10 mouse cellular contexts compared by ENCODE assay signal in the genomic region with DNA sequence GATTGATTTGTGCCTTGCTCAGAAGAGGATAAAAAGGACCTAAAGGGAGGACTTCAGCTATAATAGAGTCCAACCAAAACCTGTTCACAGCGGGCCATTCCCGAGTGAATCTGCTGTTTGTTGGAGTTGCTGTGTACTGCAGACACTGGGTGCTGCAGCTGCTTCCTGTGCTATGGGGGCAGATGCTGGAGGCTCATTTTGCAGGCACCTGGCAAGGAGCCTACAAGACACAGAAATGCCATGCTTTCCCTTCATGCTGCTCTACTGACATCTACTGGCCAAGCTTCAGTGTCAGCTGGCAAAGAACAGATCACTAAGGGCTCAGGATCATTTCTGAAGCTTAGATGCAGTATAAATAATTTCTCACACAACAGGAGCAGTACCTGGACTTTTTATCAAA. TPM values are rescaled to one million over a fixed set of nuclear protein-coding genes. Genes with fewer than 3 reads are reported as not detected.
DNase-seq lines count a peak whose midpoint lies in the region; ATAC-seq and TF ChIP-seq lines count a peak whose summit lies in the region.
"Not testable (repeated sequence)": the region's sequence is repeated elsewhere in the genome, so short reads cannot be mapped to it uniquely, and the experiment has no call there.
"Had no signal": no experiment of that assay in that cellular context is flagged by ENCODE, and none has a peak within 500 bp of the region (broad histone marks: within the 10 kb centered on the region; RNA-seq: fewer than 3 reads in every experiment).

No protein-coding gene starts in this region.

- WGBS in midbrain, embryonic 15.5 days, result 35% methylated on average over 2 of the region's 2 CpGs

- peak; percentile 20 for DNase-seq in adrenal gland, adult 2 months
- peak; percentile 4 to 7 for DNase-seq in heart, adult 18-20 months
- DNase-seq in kidney, adult 9 months, result peak; percentile 31
- DNase-seq in left cerebral cortex, adult 2 months (ENCODE audit: extremely low spot score in 1 of 2, low spot score in 2 of 2), result peak; percentile 23 to 25
- DNase-seq in right cerebral cortex, postnatal 36 days (ENCODE audit: low spot score in 2 of 2), result peak; percentile 2 to 26

- intact Hi-C loops in left cerebral cortex, adult 2 months (cut with DNase I), result not testable (repeated sequence)

- H3K9ac ChIP-seq in midbrain, embryonic 15.5 days, result not testable (repeated sequence)

- H3K27ac ChIP-seq in left cerebral cortex, adult 2 months; midbrain, embryonic 15.5 days: not testable (repeated sequence)

- H3K4me2 ChIP-seq in midbrain, embryonic 15.5 days, result not testable (repeated sequence)

- H3K4me1 ChIP-seq in midbrain, embryonic 15.5 days, result not testable (repeated sequence)

- peak; percentile 69 for ATAC-seq in common myeloid progenitor, adult 5-6 weeks (replicated peaks; ENCODE audit: low read depth, poor library complexity, severe bottlenecking)
- ATAC-seq in midbrain, embryonic 15.5 days (replicated peaks), result peak; percentile 66

- H3K4me3 ChIP-seq in left cerebral cortex, adult 2 months; midbrain, embryonic 15.5 days: not testable (repeated sequence)

- not testable (repeated sequence) for H3K27me3 ChIP-seq in midbrain, embryonic 15.5 days (replicated peaks)

- H3K36me3 ChIP-seq in midbrain, embryonic 15.5 days (replicated peaks), result not testable (repeated sequence)

- peak; percentile 48 for TF ChIP-seq CTCF in left cerebral cortex, adult 2 months (IDR thresholded peaks at IDR 0.05)

- H3K9me3 ChIP-seq in midbrain, embryonic 15.5 days, result not testable (repeated sequence)

RNA-seq across cellular contexts. Expression of a gene that starts 8.5 kb away (rescaled TPM):
- total RNA-seq in adrenal gland, adult 2 months (2021), result not detected
- polyA plus RNA-seq in adrenal gland, adult 2 months (2012; rRNA removed), result not detected in 2 replicates
- not detected in 2 replicates for total RNA-seq in common myeloid progenitor, adult 5-6 weeks (2017)
- not detected for total RNA-seq in heart, adult 18-20 months (2021)
- total RNA-seq in left cerebral cortex, adult 2 months (2021), result not detected
- not detected in 2 replicates for polyA plus RNA-seq in midbrain, embryonic 15.5 days (2015; fragmentation: Nextera tagmentation; extraction: Ambion mirVana)
- total RNA-seq: heart, adult 8-10 months; megakaryocyte-erythroid progenitor cell, adult 5-6 weeks had no signal
- polyA plus RNA-seq: intestine, embryonic 16.5 days had no signal

RNA-seq across cellular contexts. Expression of a gene that starts 47.7 kb away (rescaled TPM):
- not detected for total RNA-seq in adrenal gland, adult 2 months (2021)
- polyA plus RNA-seq in adrenal gland, adult 2 months (2012; rRNA removed), result not detected in 2 replicates
- not detected in 2 replicates for total RNA-seq in common myeloid progenitor, adult 5-6 weeks (2017)
- total RNA-seq in heart, adult 18-20 months (2021), result not detected
- total RNA-seq in left cerebral cortex, adult 2 months (2021), result not detected
- polyA plus RNA-seq in midbrain, embryonic 15.5 days (2015; fragmentation: Nextera tagmentation; extraction: Ambion mirVana), result not detected in 2 replicates
- total RNA-seq: heart, adult 8-10 months; megakaryocyte-erythroid progenitor cell, adult 5-6 weeks had no signal
- polyA plus RNA-seq: intestine, embryonic 16.5 days had no signal
